Mouse (Mus musculus) C2C12 (cell line): Measurements from ENCODE around the gene Smim5.

Source experiments
- CEBPB ChIP-seq: IDR thresholded peaks from one replicate; pipeline ENCODE4 v1.6.1; 2011; ENCODE audit warnings: low read depth, mild to moderate bottlenecking, control low read depth, moderate library complexity
- CTCF ChIP-seq: IDR thresholded peaks from one replicate; pipeline ENCODE4 v1.5.1; 2011; ENCODE audit not compliant: control insufficient read depth, insufficient read depth, insufficient read length
- MYOG ChIP-seq: IDR thresholded peaks from one replicate; pipeline ENCODE4 v1.6.1; 2011; ENCODE audit not compliant: control insufficient read depth, insufficient read length; ENCODE audit errors: extremely low read depth

- TF ChIP-seq CTCF (no peak), MYOG (no peak), CEBPB (no peak)
Measured at GRCm38 (mm10) chr11:115894755-115895520, 4.8 kb upstream of the Smim5 start.
